Mouse (Mus musculus): ENCODE data around the gene Gxylt1. TPM values are rescaled to one million over a fixed set of nuclear protein-coding genes. Genes with fewer than 3 reads are reported as not detected.
"Not testable (repeated sequence)": the region's sequence is repeated elsewhere in the genome, so short reads cannot be mapped to it uniquely, and the experiment has no call there.

The Gxylt1 gene
- total RNA-seq, 2 experiments from 2014 or later = 12.9 to 14.7 TPM

- intact Hi-C loops (cut with DNase I) = loop anchor here (5.0 to 10.0 kb wide), 3 partner anchors 167 to 950 kb away; no protein-coding TSS in a partner anchor
- no peak for DNase-seq
Measured at GRCm38 (mm10) chr15:93265231-93265630, 9.7 kb downstream of the Gxylt1 start.

GRCm38 (mm10) chr15:93264221-93264620 is 10.8 kb downstream of the Gxylt1 start:
- intact Hi-C loops (cut with DNase I) = loop anchor here (10.0 kb wide), 2 partner anchors 311 to 951 kb away; no protein-coding TSS in a partner anchor
- DNase-seq = no peak

- no peak for DNase-seq
- intact Hi-C loops (cut with DNase I) = loop anchor here (10.0 kb wide), 2 partner anchors 311 to 951 kb away; no protein-coding TSS in a partner anchor
Measured at GRCm38 (mm10) chr15:93263566-93263965, 11.4 kb downstream of the Gxylt1 start.

GRCm38 (mm10) chr15:93262818-93263217 is 12.2 kb downstream of the Gxylt1 start:
- no peak for DNase-seq
- intact Hi-C loops (cut with DNase I) = loop anchor here (10.0 kb wide), 2 partner anchors 312 to 952 kb away; no protein-coding TSS in a partner anchor

GRCm38 (mm10) chr15:93262274-93262673 is 12.7 kb downstream of the Gxylt1 start:
- DNase-seq = no peak
- intact Hi-C loops (cut with DNase I) = loop anchor here (10.0 kb wide), 2 partner anchors 313 to 953 kb away; no protein-coding TSS in a partner anchor

GRCm38 (mm10) chr15:93259933-93260332 is 15.0 kb downstream of the Gxylt1 start:
- intact Hi-C loops (cut with DNase I) = loop anchor here (10.0 kb wide), 2 partner anchors 315 to 955 kb away; no protein-coding TSS in a partner anchor
- no peak for DNase-seq

- intact Hi-C loops (cut with DNase I) = no loop called here
- no peak for DNase-seq
Measured at GRCm38 (mm10) chr15:93255295-93255694, 19.7 kb downstream of the Gxylt1 start.

- intact Hi-C loops (cut with DNase I) = no loop called here
- DNase-seq = no peak
Measured at GRCm38 (mm10) chr15:93253172-93253571, 21.8 kb downstream of the Gxylt1 start.

GRCm38 (mm10) chr15:93252396-93252795 is 22.6 kb downstream of the Gxylt1 start:
- no peak for DNase-seq
- intact Hi-C loops (cut with DNase I) = no loop called here

- intact Hi-C loops (cut with DNase I) = no loop called here
- peak; percentile 28 for DNase-seq
Measured at GRCm38 (mm10) chr15:93251553-93252250, 23.3 kb downstream of the Gxylt1 start.

- no peak for DNase-seq
- intact Hi-C loops (cut with DNase I) = loop anchor here (10.0 kb wide), 1 partner anchor 978 kb away; no protein-coding TSS in a partner anchor
Measured at GRCm38 (mm10) chr15:93243202-93243601, 31.8 kb downstream of the Gxylt1 start.

GRCm38 (mm10) chr15:93236456-93236855 is 38.5 kb downstream of the Gxylt1 start:
- intact Hi-C loops (cut with DNase I); DNase-seq: not testable (repeated sequence)

- intact Hi-C loops (cut with DNase I) = no loop called here
- DNase-seq = no peak
Measured at GRCm38 (mm10) chr15:93229028-93229427, 46.0 kb downstream of the Gxylt1 start.

GRCm38 (mm10) chr15:93228375-93228774 is 46.6 kb downstream of the Gxylt1 start:
- intact Hi-C loops (cut with DNase I) = no loop called here
- DNase-seq = no peak

GRCm38 (mm10) chr15:93227764-93228079 is 47.3 kb downstream of the Gxylt1 start:
- DNase-seq = peak; percentile 67
- intact Hi-C loops (cut with DNase I) = no loop called here

GRCm38 (mm10) chr15:93226930-93227763 is 47.8 kb downstream of the Gxylt1 start:
- intact Hi-C loops (cut with DNase I) = no loop called here
- no peak for DNase-seq

GRCm38 (mm10) chr15:93222475-93222874 is 52.5 kb downstream of the Gxylt1 start:
- intact Hi-C loops (cut with DNase I) = no loop called here

GRCm38 (mm10) chr15:93212617-93213016 is 62.4 kb downstream of the Gxylt1 start:
- no peak for DNase-seq
- intact Hi-C loops (cut with DNase I) = loop anchor here (10.0 kb wide), 1 partner anchor 618 kb away; no protein-coding TSS in a partner anchor

More at GRCm38 (mm10) chr15:93222475-93222874, 52.5 kb downstream of the Gxylt1 start:
- DNase-seq = no peak

- intact Hi-C loops (cut with DNase I) = no loop called here
Measured at GRCm38 (mm10) chr15:93204861-93205260, 70.1 kb downstream of the Gxylt1 start.

GRCm38 (mm10) chr15:93201956-93202355 is 73.0 kb downstream of the Gxylt1 start:
- DNase-seq = no peak
- intact Hi-C loops (cut with DNase I) = no loop called here

More at GRCm38 (mm10) chr15:93204861-93205260, 70.1 kb downstream of the Gxylt1 start:
- DNase-seq = no peak
